Mouse (Mus musculus) stomach, postnatal 0 days (tissue): Measurements from ENCODE around the gene Carmil1.

Source experiments
- CTCF ChIP-seq: IDR thresholded peaks from 2 replicates; pipeline ENCODE4 v1.5.1; 2016; ENCODE audit warnings: antibody characterized with exemption, low read depth, mild to moderate bottlenecking, moderate library complexity
- EP300 ChIP-seq: optimal IDR thresholded peaks from 2 replicates; pipeline ENCODE3; 2016; ENCODE audit warnings: antibody characterized with exemption

- TF ChIP-seq CTCF (no peak), EP300 (no peak)
Measured at GRCm38 (mm10) chr13:23972271-23972670, 308.3 kb downstream of the Carmil1 start.
